Mouse (Mus musculus): ENCODE data around the gene Vps16. TPM values are rescaled to one million over a fixed set of nuclear protein-coding genes. Genes with fewer than 3 reads are reported as not detected.

The Vps16 gene
- total and polyA plus RNA-seq, 3 experiments = 90.0 to 114 TPM; not detected in 1

DNA sequence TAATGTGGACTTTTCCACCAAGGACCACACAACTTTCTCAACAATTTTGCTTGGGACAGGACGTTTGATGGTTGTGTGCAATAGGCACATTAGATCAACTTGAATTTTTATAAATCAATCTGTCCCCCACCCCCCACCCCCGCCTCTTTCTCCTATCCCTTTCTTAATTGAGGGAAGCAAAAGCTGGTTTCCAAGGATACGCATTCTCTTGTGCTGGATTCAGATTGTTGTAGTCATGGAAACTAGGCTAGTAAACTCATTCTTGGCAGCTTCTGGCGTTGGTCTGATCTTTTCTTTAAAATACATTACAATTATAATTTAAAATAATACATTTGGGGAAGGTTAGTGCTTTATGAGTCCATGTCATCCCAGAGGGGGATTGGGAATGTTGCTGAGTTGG, 45.2 kb downstream of the Vps16 start:
- H3K27ac ChIP-seq (ENCODE audit: control insufficient read depth, low read depth, low read length) = peak overlapping the region; percentile 37; the same call in 1 of the 2 replicates
- H3K36me3 ChIP-seq (ENCODE audit: control insufficient read depth in 1 of 2, insufficient read depth in 2 of 2, low read length in 2 of 2) = peaks cover 0 to 64% of the 10 kb centered on the region in 2 experiments; a peak in 2 of 4 replicates
- peak; percentile 45 for DNase-seq (ENCODE audit: low read depth, low spot score)
- no peaks in the 10 kb centered on the region for H3K9me3 ChIP-seq (replicated peaks; ENCODE audit: insufficient read depth, low read length)
- peaks cover 13% of the 10 kb centered on the region for H3K79me2 ChIP-seq (ENCODE audit: control insufficient read depth, insufficient read depth, low read length, poor library complexity)
- H3K9ac ChIP-seq (ENCODE audit: control insufficient read depth, low read depth, low read length, poor library complexity, severe bottlenecking) = no peak overlapping the region
- H3K4me3 ChIP-seq (ENCODE audit: control insufficient read depth in 1 of 2, insufficient read depth in 1 of 2, low read depth in 2 of 2, low read length in 2 of 2) = no peak overlapping the region
- no peak for TF ChIP-seq KAT2A (conservative IDR thresholded peaks at IDR 0.05; ENCODE audit: low read depth, low read length)
- no peaks in the 10 kb centered on the region for H3K27me3 ChIP-seq (ENCODE audit: control insufficient read depth in 1 of 2, insufficient read depth in 2 of 2, low read length in 2 of 2)
- peaks cover 35 to 50% of the 10 kb centered on the region in 2 experiments for H3K4me1 ChIP-seq (ENCODE audit: control insufficient read depth in 1 of 2, insufficient read depth in 2 of 2, low read length in 2 of 2)

DNA sequence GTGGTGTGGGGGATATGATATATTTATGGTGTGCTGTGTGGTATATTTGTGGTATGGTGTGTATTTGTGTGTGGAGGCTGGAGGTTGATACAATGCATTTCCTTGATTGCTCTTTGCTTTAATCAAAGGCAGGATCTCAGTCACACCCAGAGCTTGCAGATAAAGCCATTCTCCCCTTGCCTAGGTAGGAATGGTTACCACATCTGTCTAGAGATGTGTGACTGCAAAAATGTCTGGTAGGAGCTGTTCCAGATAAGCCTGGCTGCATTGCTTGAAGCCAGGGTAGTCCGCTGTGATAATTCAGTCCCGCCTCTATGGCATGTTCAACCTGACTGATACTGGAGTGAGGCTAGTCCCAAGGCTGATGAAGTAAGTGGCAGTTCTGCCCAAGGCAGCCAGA, 45.8 kb downstream of the Vps16 start:
- H3K9me3 ChIP-seq (replicated peaks; ENCODE audit: insufficient read depth, low read length) = no peaks in the 10 kb centered on the region
- H3K9ac ChIP-seq (ENCODE audit: control insufficient read depth, low read depth, low read length, poor library complexity, severe bottlenecking) = no peak overlapping the region
- H3K27me3 ChIP-seq (ENCODE audit: control insufficient read depth in 1 of 2, insufficient read depth in 2 of 2, low read length in 2 of 2) = no peaks in the 10 kb centered on the region
- H3K27ac ChIP-seq (ENCODE audit: control insufficient read depth, low read depth, low read length) = peak overlapping the region; percentile 18
- H3K36me3 ChIP-seq (ENCODE audit: control insufficient read depth in 1 of 2, insufficient read depth in 2 of 2, low read length in 2 of 2) = peaks cover 0 to 60% of the 10 kb centered on the region in 2 experiments; a peak in 2 of 4 replicates
- DNase-seq (ENCODE audit: low read depth, low spot score) = peak; percentile 90
- H3K79me2 ChIP-seq (ENCODE audit: control insufficient read depth, insufficient read depth, low read length, poor library complexity) = peaks cover 13% of the 10 kb centered on the region
- H3K4me3 ChIP-seq (ENCODE audit: control insufficient read depth in 1 of 2, insufficient read depth in 1 of 2, low read depth in 2 of 2, low read length in 2 of 2) = no peak overlapping the region
- H3K4me1 ChIP-seq (ENCODE audit: control insufficient read depth in 1 of 2, insufficient read depth in 2 of 2, low read length in 2 of 2) = peaks cover 33 to 47% of the 10 kb centered on the region in 2 experiments
- TF ChIP-seq KAT2A (conservative IDR thresholded peaks at IDR 0.05; ENCODE audit: low read depth, low read length) (no peak), TAL1 (IDR thresholded peaks at IDR 0.05; ENCODE audit: low read length) (peak; percentile 87), ETS1 (IDR thresholded peaks at IDR 0.05; ENCODE audit: low read depth, low read length) (peak; percentile 90), NRF1 (IDR thresholded peaks at IDR 0.05; ENCODE audit: insufficient read depth, low read depth, low read length, poor library complexity, severe bottlenecking) (no peak), USF1 (IDR thresholded peaks at IDR 0.05; ENCODE audit: low read depth, low read length) (no peak), BHLHE40 (IDR thresholded peaks at IDR 0.05; ENCODE audit: borderline replicate concordance, low read depth, low read length) (peak; percentile 90), TCF12 (IDR thresholded peaks at IDR 0.05; ENCODE audit: low read depth, low read length) (peak; percentile 93), RCOR1 (IDR thresholded peaks at IDR 0.05; ENCODE audit: low read depth, low read length) (peak; percentile 95), E2F4 (IDR thresholded peaks at IDR 0.05; ENCODE audit: borderline replicate concordance, low read depth, low read length) (no peak), MAZ (IDR thresholded peaks at IDR 0.05; ENCODE audit: low read depth, low read length) (peak; percentile 32; the same call in 1 of the 2 replicates), RAD21 (IDR thresholded peaks at IDR 0.05; ENCODE audit: low read depth, low read length) (no peak), MAX (IDR thresholded peaks at IDR 0.05; ENCODE audit: low read length) (no peak), ZNF384 (IDR thresholded peaks at IDR 0.05; ENCODE audit: low read depth, low read length) (peak; percentile 17; the same call in 1 of the 2 replicates), MYB (IDR thresholded peaks at IDR 0.05; ENCODE audit: low read depth, low read length) (peak; percentile 54; the same call in 1 of the 2 replicates), GATA1 (IDR thresholded peaks at IDR 0.05; ENCODE audit: low read depth, low read length) (peak; percentile 96), HCFC1 (IDR thresholded peaks at IDR 0.05; ENCODE audit: low read depth, low read length) (peak; percentile 43; the same call in 1 of the 2 replicates), POLR2A (IDR thresholded peaks at IDR 0.05; ENCODE audit: control insufficient read depth in 1 of 2, insufficient read depth in 1 of 2, low read depth in 1 of 2, low read length in 2 of 2, poor library complexity in 1 of 2) (no peak), ELF1 (IDR thresholded peaks at IDR 0.05; ENCODE audit: low read depth, low read length) (peak; percentile 50), POLR2AphosphoS2 (IDR thresholded peaks at IDR 0.05; ENCODE audit: low read length) (no peak), EP300 (IDR thresholded peaks at IDR 0.05; ENCODE audit: low read depth in 1 of 2, low read length in 2 of 2) (peak; percentile 91), POLR2AphosphoS5 (IDR thresholded peaks at IDR 0.05; ENCODE audit: borderline replicate concordance, low read depth, low read length) (no peak), ZC3H11A (IDR thresholded peaks at IDR 0.05; ENCODE audit: low read depth, low read length) (no peak), CHD2 (IDR thresholded peaks at IDR 0.05; ENCODE audit: low read length) (no peak), MAFK (IDR thresholded peaks at IDR 0.05; ENCODE audit: borderline replicate concordance, low read depth, low read length) (peak; percentile 70; the same call in 1 of the 2 replicates), ZKSCAN1 (IDR thresholded peaks at IDR 0.05; ENCODE audit: low read depth, low read length) (0 out of 2 replicates have a peak, but pooled peaks have one; percentile 11), MEF2A (IDR thresholded peaks at IDR 0.05; ENCODE audit: extremely low read depth, insufficient replicate concordance, low read depth, low read length, poor library complexity, severe bottlenecking) (peak; percentile 72; the same call in 1 of the 2 replicates), CTCF (IDR thresholded peaks at IDR 0.05 in 2 of 3, conservative IDR thresholded peaks at IDR 0.05 in 1 of 3; ENCODE audit: control insufficient read depth in 1 of 3, insufficient read depth in 1 of 3, low read depth in 2 of 3, low read length in 3 of 3, poor library complexity in 1 of 3, severe bottlenecking in 1 of 3) (no peak), SIN3A (IDR thresholded peaks at IDR 0.05; ENCODE audit: low read length) (peak; percentile 87), NELFE (IDR thresholded peaks at IDR 0.05; ENCODE audit: low read depth, low read length) (no peak), MXI1 (IDR thresholded peaks at IDR 0.05; ENCODE audit: low read depth, low read length) (peak; percentile 85), MYC (IDR thresholded peaks at IDR 0.05; ENCODE audit: low read depth, low read length) (0 out of 2 replicates have a peak, but pooled peaks have one; percentile 23)

Data from MEL (cell line).